Mouse (Mus musculus) liver, embryonic 14.5 days (tissue): Measurements from ENCODE around the gene Hivep3.

Experiments
- CTCF ChIP-seq: IDR thresholded peaks from 2 replicates; pipeline ENCODE4 v1.5.1; 2016; ENCODE audit warnings: antibody characterized with exemption, low read depth, control low read depth
- EP300 ChIP-seq: IDR thresholded peaks from 2 replicates; pipeline ENCODE4 v1.6.1; 2016; ENCODE audit warnings: antibody characterized with exemption, low read depth

DNA sequence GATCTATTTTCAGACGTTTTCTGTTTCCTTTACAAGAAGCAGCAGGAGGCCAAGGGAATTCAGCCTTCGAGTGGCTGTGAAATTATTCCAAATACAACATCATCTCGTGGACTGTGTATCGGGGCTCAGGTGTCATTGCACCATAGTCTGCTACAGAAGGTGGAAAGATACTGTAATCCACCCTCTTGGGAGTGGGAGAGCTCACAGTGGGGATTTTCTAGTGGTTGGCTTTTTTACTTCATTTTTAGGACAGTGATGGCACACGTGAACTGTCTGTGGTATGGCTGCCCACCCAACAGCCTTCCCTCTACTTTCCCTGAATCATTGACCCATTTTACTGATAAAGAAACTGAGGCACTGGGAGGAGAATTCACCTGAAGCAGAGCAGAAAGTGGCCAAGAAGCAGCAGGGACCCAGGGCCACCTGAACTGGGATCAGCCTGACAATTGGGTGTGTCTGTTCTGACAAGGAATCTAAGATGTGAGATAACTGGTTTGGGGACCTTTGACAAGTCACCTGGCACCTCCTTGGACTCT is 233.6 kb downstream of the Hivep3 start:
- no peak for TF ChIP-seq CTCF
- TF ChIP-seq EP300 = no peak
